Mouse (Mus musculus) hindbrain, embryonic 16.5 days (tissue): Measurements from ENCODE around the gene Trappc12. TPM values are rescaled to one million over a fixed set of nuclear protein-coding genes. Genes with fewer than 3 reads are reported as not detected.

Source experiments
- ATAC-seq: fragments of 200-750 bp; cut with Nextera tagmentation; 2 replicates; pipeline ENCODE4 v1.8.0; 2017; ENCODE audit warnings: moderate TSS enrichment, moderate library complexity
- H3K27ac ChIP-seq: fragments of 300-500 bp; sonication (generic); 2 replicates; pipeline ENCODE4 v1.5.1; 2014; ENCODE audit warnings: low read depth, mild to moderate bottlenecking, control low read depth, low read length, moderate library complexity
- H3K27me3 ChIP-seq: fragments of 300-500 bp; sonication (generic); replicated peaks from 2 replicates; pipeline ENCODE4 v1.6.1; 2014; ENCODE audit warnings: low read length; ENCODE audit not compliant: control insufficient read depth, insufficient read depth
- H3K36me3 ChIP-seq: fragments of 300-500 bp; sonication (generic); 2 replicates; pipeline ENCODE4 v1.6.1; 2014; ENCODE audit warnings: mild to moderate bottlenecking, low read length, moderate library complexity, mixed read lengths; ENCODE audit not compliant: control insufficient read depth, insufficient read depth
- H3K4me1 ChIP-seq: fragments of 300-500 bp; sonication (generic); 2 replicates; pipeline ENCODE4 v1.6.1; 2014; ENCODE audit warnings: low read depth, low read length; ENCODE audit not compliant: control insufficient read depth, insufficient read depth
- H3K4me2 ChIP-seq: fragments of 300-500 bp; sonication (generic); 2 replicates; pipeline ENCODE4 v1.6.1; 2014; ENCODE audit warnings: mild to moderate bottlenecking, low read length, control low read depth, moderate library complexity
- H3K4me3 ChIP-seq: fragments of 300-500 bp; sonication (generic); 2 replicates; pipeline ENCODE4 v1.5.1; 2014; ENCODE audit warnings: mild to moderate bottlenecking, low read length, control low read depth, moderate library complexity
- H3K9ac ChIP-seq: fragments of 300-500 bp; sonication (generic); 2 replicates; pipeline ENCODE4 v1.6.1; 2014; ENCODE audit warnings: low read depth, mild to moderate bottlenecking, control low read depth, low read length, moderate library complexity
- H3K9me3 ChIP-seq: fragments of 300-500 bp; sonication (generic); 2 replicates; pipeline ENCODE4 v1.6.1; 2014; ENCODE audit warnings: mild to moderate bottlenecking, low read length, moderate library complexity; ENCODE audit not compliant: control insufficient read depth
- WGBS: fragments of 180-500 bp; shearing (Covaris S2); extraction: QIAGEN DNeasy Blood & Tissue Kit; methylation state at CpG from one replicate; pipeline ENCODE4 v1.1.7; 2014; 5-methylcytosine and 5-hydroxymethylcytosine counted together
- polyA plus RNA-seq: library from polyadenylated mRNA; unstranded; fragments of >200 nt; fragmentation: Nextera tagmentation; extraction: Ambion mirVana; gene quantifications from 2 replicates; pipeline ENCODE4 v1.2.1, GENCODE M21; 2015

Gene Trappc12
- polyA plus RNA-seq, 1 experiment from 2014 or later, result 41.4 TPM

DNA sequence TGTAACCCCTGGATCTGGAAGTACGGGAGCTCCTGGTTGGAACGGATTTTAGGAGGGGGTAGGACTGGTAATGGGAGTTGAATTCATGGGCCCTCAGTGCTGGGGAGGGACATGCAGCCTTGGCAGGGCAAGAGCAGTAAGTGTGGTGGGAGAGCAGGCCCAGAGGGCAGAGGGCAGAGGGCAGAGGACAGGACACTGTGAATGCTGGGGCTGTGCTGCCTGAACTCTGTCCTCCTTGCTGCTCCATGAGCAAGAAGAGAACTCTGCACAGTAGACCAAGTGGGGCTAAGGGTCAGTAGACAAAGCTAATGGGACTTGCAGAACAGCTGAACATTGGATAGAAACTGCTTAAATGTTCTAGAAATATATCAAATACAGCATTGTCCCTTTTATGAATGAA lies 32.2 kb downstream of the Trappc12 start:
- peaks cover 8% of the 10 kb centered on the region for H3K36me3 ChIP-seq
- ATAC-seq, result no peak
- H3K9me3 ChIP-seq, result no peaks in the 10 kb centered on the region
- H3K4me1 ChIP-seq, result no peaks in the 10 kb centered on the region
- no peak overlapping the region for H3K9ac ChIP-seq
- no peak overlapping the region for H3K4me3 ChIP-seq
- no peak overlapping the region for H3K4me2 ChIP-seq
- no peaks in the 10 kb centered on the region for H3K27me3 ChIP-seq
- no peak overlapping the region for H3K27ac ChIP-seq
- 95% methylated on average over 2 of the region's 2 CpGs for WGBS

DNA sequence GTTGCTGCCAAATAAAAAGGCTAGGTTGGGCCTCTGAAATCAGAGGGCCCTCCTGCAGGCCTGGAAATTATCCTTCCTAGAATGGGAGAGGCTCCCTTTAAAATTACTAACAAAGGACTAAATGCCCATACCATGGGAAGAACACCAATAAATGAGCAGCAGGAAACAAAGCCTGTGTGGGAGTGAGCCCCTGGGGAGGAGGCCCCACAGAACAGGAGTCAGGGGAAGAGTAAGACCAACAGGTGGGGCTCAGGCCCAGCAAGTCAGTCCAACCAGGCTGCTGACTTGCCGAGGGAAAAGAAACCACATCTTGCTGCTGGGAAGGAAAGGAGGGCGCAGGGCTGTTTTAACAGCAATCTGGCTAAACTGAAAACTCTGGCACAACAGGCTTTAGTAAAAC lies 33.2 kb downstream of the Trappc12 start:
- Histone ChIP-seq H3K9ac (no peak overlapping the region), H3K9me3 (no peaks in the 10 kb centered on the region), H3K27ac (no peak overlapping the region), H3K4me2 (no peak overlapping the region), H3K27me3 (no peaks in the 10 kb centered on the region), H3K4me3 (no peak overlapping the region), H3K4me1 (no peaks in the 10 kb centered on the region), H3K36me3 (peaks cover 6% of the 10 kb centered on the region)
- no peak for ATAC-seq
- 64% methylated on average over 2 of the region's 2 CpGs for WGBS

DNA sequence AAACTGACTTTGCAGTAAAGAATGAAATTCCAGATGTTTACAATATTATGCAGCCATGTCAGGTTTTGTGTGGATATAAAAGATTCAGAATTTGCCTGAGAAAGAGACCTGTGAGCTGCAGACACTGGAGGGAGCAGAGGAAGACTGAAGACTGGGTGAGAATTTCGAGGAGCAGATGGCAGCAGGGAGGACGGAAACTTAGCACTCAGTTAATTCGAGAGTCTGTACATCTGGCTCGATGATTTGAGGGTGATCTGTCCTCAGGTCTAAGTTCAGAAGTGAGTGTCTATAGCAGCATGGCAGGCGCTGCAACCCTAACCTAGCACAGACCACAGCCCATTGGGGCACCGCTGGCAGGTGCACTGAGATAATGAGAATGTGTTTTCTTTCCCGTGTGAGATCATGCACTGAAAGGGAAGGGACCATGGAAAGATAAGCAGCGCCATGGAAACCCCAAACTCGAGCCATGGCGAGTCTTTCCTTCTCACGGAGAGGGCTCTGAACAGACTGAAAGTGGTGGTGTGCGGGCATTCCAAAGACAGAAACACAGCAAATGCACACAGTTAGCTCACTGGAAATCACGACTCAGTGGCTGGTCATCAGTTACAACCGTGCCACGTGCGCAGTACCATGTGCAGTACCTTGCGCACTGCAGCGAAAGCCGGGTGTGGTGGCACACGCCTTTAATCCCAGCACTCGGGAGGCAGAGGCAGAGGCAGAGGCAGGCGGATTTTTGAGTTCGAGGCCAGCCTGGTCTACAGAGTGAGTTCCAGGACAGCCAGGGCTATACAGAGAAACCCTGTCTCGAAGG lies 35.2 kb downstream of the Trappc12 start:
- Histone ChIP-seq H3K36me3 (no peaks in the 10 kb centered on the region; the same call in 1 of the 2 replicates), H3K27ac (no peak overlapping the region), H3K27me3 (no peaks in the 10 kb centered on the region), H3K4me3 (no peak overlapping the region), H3K9ac (no peak overlapping the region), H3K4me2 (no peak overlapping the region), H3K4me1 (peaks cover 8% of the 10 kb centered on the region), H3K9me3 (no peaks in the 10 kb centered on the region)
- WGBS, result 82% methylated on average over 24 of the region's 24 CpGs
- no peak for ATAC-seq

DNA sequence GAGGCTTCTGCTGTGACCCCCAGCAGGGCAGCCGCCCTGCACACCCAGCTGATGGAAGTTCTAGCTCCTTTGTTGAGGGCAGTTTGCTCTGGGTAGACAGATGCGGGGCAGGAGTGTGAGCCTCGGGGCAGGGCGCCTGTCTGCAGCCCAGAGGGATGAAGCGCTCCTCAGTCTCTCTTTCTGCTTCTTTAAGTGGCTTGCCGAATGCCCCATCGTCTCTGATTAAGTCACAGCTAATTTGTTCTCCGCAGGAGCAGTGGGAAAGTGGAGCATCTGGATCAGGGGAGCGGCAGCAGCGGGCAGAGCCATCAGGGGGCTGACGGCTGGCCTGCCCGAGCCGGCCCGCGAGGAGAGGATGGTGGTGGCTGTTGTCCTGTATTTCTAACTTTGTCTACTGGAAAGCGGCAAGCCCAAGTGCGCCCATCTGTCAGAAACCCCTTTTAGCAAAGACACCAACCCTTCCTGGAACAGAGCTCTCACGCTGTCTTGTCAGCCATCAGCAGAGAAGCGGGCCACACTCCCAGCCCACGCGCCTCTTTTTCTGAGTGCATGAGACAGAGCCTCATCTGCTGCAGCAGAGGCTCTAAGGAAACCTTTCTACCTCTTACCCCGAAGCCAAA lies 39.6 kb downstream of the Trappc12 start:
- Histone ChIP-seq H3K9me3 (no peaks in the 10 kb centered on the region), H3K4me2 (no peak overlapping the region), H3K4me1 (peaks cover 8% of the 10 kb centered on the region), H3K27me3 (no peaks in the 10 kb centered on the region), H3K27ac (peak overlapping the region; percentile 45; the same call in 1 of the 2 replicates), H3K4me3 (no peak overlapping the region), H3K36me3 (no peaks in the 10 kb centered on the region), H3K9ac (peak overlapping the region; percentile 32; the same call in 1 of the 2 replicates)
- ATAC-seq, result no peak
- WGBS, result 47% methylated on average over 22 of the region's 22 CpGs

DNA sequence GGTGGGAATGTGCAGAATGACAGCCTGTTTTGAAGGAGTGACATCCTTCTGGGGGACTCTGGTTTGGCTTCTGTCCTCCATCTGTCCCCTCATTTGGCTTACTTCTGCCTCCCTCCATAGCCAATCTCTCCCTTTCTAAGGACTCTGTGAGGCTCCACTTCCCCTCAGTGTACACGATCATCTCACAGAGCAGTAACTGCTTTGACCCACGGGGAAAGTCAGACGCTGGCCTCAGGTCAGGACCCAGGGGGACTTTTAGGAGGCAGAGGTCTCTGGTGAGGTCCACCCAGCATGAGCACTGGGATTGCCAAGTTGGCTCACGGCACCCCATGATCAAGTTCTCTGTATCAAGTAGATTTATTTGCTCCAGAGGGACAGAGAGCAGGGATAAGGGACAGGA lies 42.1 kb downstream of the Trappc12 start:
- ATAC-seq, result no peak
- H3K4me2 ChIP-seq, result no peak overlapping the region
- H3K9me3 ChIP-seq, result no peaks in the 10 kb centered on the region
- no peaks in the 10 kb centered on the region for H3K27me3 ChIP-seq
- no peak overlapping the region for H3K27ac ChIP-seq
- H3K9ac ChIP-seq, result no peak overlapping the region
- no peaks in the 10 kb centered on the region for H3K36me3 ChIP-seq
- no peak overlapping the region for H3K4me3 ChIP-seq
- peaks cover 18% of the 10 kb centered on the region for H3K4me1 ChIP-seq
- WGBS, result 87% methylated on average over 4 of the region's 4 CpGs

DNA sequence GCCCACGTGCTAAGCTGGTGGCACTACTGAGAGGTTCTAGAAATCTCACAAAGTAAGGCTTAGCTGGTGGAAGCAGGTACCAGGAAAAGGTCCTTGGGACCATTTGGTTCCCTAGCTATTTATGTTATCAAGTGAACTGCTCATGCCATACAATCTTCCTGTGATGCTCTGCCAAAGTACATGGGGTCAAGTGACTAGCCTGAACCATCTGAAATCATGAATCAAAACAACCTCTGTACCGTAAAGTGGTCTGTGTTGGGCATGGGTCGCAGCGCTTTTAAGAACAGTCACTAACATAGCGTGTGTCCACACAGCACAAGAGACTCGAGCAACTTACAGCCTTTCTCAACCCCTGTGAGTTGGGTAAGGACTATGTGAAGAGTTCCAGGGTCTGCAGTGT lies 45.1 kb downstream of the Trappc12 start:
- Histone ChIP-seq H3K27me3 (no peaks in the 10 kb centered on the region), H3K4me2 (no peak overlapping the region), H3K9me3 (no peaks in the 10 kb centered on the region), H3K4me1 (peaks cover 24% of the 10 kb centered on the region), H3K27ac (no peak overlapping the region), H3K9ac (peak overlapping the region; percentile 41), H3K36me3 (no peaks in the 10 kb centered on the region), H3K4me3 (no peak overlapping the region)
- no peak for ATAC-seq
- 85% methylated on average over 6 of the region's 6 CpGs for WGBS

DNA sequence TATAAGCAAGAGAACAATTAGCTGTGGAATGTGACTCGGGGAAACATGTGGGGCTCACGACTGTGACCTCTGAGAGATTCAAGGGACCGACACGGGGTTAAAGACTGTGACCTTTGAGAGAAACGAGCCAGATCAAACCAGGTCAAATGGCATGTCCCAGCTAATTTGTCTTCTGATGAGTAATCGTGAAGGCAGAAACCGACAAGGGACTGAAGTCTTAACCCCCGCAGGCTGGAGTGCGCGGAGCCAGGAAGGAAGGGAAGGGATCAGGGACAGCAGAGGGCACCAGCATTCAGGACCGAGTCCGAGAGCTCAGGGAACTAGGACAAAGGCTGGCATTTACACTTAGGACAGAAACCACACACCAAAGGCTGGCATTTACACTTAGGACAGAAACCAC lies 45.9 kb downstream of the Trappc12 start:
- Histone ChIP-seq H3K4me3 (no peak overlapping the region), H3K9me3 (no peaks in the 10 kb centered on the region), H3K27me3 (no peaks in the 10 kb centered on the region), H3K9ac (peak overlapping the region; percentile 41), H3K36me3 (no peaks in the 10 kb centered on the region), H3K4me2 (peak overlapping the region; percentile 13; the same call in 1 of the 2 replicates), H3K4me1 (peaks cover 29% of the 10 kb centered on the region), H3K27ac (peak overlapping the region; percentile 36; the same call in 1 of the 2 replicates)
- WGBS, result 7% methylated on average over 12 of the region's 12 CpGs
- peak; percentile 23; the same call in 1 of the 2 replicates for ATAC-seq

DNA sequence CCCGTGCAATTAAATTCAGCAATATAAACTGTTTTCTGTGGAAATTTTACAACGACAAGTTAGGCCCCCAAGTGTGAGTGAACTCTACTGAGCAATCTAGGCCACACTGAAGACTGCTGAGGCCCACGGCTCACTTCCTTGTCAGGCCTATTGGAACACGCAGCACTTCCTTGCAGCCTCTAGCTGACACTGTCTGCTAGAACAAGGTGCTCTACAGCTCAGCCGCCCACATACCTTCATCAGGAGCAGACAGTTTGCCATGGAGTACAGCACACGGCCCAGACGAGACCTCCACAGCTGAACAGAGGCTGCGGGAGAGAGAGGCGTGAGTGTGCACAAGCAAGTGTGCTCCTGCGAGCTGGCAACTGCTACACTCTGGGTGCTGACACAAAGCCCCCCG lies 49.0 kb downstream of the Trappc12 start:
- no peak for ATAC-seq
- Histone ChIP-seq H3K27ac (peak overlapping the region; percentile 61), H3K4me3 (no peak overlapping the region), H3K4me1 (peaks cover 29% of the 10 kb centered on the region), H3K9me3 (no peaks in the 10 kb centered on the region), H3K4me2 (no peak overlapping the region), H3K27me3 (no peaks in the 10 kb centered on the region), H3K9ac (peak overlapping the region; percentile 39), H3K36me3 (peaks cover 6% of the 10 kb centered on the region; the same call in 1 of the 2 replicates)
- 81% methylated on average over 11 of the region's 11 CpGs for WGBS

DNA sequence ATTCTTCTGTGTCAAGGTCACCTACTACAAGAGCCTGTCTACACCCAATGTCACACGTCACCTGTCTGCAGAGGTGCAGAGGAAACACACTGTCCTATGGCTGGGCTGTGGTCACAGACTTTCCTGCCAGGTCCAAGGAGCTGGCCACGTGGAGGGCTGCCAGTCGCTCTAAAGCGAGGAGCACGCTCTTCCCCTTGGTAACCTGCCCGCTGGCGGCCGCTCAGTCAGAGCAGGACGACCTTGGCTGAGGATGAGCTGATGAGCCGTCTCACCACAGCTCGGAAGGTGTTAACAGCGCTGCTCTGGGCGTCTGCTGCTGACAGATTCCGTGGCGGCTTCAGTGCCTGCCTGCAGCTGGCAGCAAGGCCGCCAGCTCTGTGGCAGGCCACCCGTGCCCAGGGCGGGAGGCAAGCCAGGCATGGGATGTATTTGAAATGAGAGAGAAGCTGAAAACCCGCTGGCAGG lies 49.7 kb downstream of the Trappc12 start:
- peaks cover 6% of the 10 kb centered on the region; the same call in 1 of the 2 replicates for H3K36me3 ChIP-seq
- H3K27me3 ChIP-seq, result no peaks in the 10 kb centered on the region
- no peak overlapping the region for H3K4me3 ChIP-seq
- ATAC-seq, result peak; percentile 57
- peak overlapping the region; percentile 48 for H3K9ac ChIP-seq
- H3K4me1 ChIP-seq, result peaks cover 29% of the 10 kb centered on the region
- 48% methylated on average over 19 of the region's 19 CpGs for WGBS
- peak overlapping the region; percentile 83 for H3K27ac ChIP-seq
- no peaks in the 10 kb centered on the region for H3K9me3 ChIP-seq
- no peak overlapping the region for H3K4me2 ChIP-seq
